Mouse (Mus musculus): Measurements from ENCODE around the gene Rtn4r.
A peak's percentile ranks its signal among the peaks of the same experiment; 100 is the strongest.

GRCm38 (mm10) chr16:18119031-18119730, 8.3 kb upstream of the Rtn4r start:
- TF ChIP-seq POLR2A (IDR thresholded peaks at IDR 0.05; ENCODE audit: low read depth, low read length) (no peak), CTCF (conservative IDR thresholded peaks at IDR 0.05; ENCODE audit: insufficient read depth, insufficient read length, low read depth, low read length) (peak; percentile 68)

Measured in kidney, adult 2 months (tissue).